Mouse (Mus musculus): ENCODE data around the gene Camkv.

DNA sequence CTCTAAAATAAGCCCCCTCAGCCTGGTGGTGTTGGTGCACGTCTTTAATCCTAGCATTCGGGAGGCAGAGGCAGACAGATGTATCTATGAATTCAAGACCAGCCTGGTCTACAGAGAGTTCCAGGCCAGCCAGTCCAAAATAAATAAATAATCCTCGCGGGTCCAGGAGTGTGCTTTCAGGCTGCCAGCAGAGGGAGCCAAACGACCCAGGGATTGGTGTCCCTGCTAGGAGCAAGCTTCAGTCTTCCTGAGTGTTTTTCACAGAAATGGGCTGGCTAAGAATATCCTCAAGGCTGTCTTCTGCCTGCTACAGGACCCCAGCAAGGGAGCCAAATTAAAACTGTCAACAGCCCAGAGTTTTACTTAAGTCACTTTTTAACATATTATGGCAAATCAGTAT, 28.2 kb downstream of the Camkv start:
- TF ChIP-seq EP300 (IDR thresholded peaks at IDR 0.05; ENCODE audit: insufficient read depth, low read depth, low read length), result no peak
- TF ChIP-seq CTCF (IDR thresholded peaks at IDR 0.05; ENCODE audit: low read depth, low read length), result peak; percentile 95

Measured in ES-Bruce4 (cell line).